Mouse (Mus musculus): Measurements from ENCODE around the gene Galnt2. TPM values are rescaled to one million over a fixed set of nuclear protein-coding genes. Genes with fewer than 3 reads are reported as not detected.

Gene Galnt2
- total RNA-seq, 4 experiments from 2014 or later = 47.0 to 66.5 (median 54.4) TPM

DNA sequence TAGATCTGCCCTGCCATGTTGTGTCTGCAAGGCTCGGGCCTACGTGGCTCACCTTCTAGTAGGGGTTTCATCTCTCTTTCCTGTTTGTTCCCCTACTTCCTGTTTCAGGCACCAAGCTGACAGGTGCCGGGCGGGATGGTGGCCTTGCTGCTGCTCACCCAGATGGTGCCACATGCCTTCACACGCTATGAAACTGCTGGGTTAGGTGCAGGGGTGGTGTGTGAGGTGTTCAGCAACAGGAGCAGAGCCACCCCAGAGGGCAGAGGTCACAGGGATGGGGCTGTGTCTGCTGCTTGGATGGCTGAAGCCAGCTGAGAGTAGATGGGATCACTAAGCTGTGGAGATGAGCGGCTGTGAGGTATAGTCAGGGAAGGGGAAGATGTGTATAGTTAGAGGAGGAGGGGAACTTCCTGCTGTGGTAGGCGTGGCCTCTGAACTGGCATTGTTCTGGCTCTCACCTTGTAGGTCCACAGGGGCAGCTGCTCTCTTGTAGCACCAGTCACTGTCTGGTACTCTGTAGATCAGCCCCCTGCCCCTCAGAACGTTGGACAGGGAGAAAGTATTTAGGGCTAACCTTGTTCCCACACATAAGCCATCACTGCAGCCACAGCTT is 42.5 kb downstream of the Galnt2 start:
- DNase-seq = no peak

DNA sequence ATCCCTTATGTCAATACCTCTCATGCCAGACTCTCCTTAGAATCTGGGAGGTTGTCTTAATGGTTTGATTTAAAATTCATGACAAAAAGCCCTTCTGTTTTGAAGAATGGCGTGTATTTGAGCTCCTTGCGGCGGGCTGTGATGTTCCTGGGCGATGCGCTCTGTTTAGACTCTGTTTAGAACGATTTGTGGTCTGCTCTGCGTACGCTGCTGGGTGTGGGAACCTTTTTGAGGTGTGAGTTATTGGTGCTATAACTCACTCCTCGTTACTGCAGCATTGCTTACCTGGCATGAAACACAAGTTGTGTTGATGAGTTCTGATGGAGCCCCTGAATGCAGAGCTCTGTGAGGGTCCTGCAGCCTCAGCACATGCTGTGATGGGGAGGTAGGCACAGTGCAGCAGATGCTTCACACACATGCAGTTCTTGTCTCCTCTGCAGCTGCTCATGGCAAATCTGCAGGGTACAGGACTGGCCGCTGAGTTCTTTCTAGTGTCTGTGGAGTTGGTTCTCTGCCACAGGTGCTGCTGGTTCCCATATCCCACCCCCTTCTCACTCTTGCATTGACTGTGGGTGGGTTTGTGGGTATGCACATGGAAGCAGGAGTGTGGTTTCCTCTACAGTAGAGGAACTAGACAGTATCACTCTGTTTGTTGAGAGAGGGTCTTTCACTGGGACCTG is 43.4 kb downstream of the Galnt2 start:
- DNase-seq = no peak

DNA sequence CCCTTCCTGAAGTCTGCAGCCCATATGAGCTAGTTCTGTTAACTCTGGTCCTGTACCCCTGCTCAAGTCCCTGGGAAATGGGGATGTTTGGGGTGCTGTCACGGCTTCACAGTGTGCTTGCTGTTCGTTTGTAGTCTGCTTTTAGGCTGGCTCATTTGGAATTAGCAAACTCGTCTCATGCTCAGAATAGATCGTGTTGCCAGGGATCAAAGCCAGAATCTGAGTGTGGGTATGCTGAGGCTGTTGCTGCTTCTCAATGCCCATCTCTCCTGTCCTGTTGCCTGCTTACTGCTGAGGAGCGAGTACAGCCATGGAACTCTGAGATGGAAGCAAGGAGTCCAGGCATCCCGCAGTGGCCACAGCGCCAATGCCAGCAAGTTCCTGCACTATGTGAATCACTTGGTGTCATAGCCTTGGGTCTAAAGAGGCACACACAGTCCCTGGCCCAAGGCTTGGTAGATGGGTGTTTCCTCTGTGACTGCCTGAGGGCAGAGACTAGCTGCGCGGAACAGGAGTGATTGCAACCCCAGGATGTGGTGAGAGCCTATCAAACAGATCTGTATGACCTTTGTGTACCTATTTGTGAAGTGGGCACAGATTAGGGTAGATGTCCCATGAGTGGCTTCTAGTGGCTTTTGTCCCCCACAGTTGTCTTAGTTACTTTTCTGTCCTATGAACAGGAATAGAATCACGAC is 44.3 kb downstream of the Galnt2 start:
- DNase-seq = no peak

DNA sequence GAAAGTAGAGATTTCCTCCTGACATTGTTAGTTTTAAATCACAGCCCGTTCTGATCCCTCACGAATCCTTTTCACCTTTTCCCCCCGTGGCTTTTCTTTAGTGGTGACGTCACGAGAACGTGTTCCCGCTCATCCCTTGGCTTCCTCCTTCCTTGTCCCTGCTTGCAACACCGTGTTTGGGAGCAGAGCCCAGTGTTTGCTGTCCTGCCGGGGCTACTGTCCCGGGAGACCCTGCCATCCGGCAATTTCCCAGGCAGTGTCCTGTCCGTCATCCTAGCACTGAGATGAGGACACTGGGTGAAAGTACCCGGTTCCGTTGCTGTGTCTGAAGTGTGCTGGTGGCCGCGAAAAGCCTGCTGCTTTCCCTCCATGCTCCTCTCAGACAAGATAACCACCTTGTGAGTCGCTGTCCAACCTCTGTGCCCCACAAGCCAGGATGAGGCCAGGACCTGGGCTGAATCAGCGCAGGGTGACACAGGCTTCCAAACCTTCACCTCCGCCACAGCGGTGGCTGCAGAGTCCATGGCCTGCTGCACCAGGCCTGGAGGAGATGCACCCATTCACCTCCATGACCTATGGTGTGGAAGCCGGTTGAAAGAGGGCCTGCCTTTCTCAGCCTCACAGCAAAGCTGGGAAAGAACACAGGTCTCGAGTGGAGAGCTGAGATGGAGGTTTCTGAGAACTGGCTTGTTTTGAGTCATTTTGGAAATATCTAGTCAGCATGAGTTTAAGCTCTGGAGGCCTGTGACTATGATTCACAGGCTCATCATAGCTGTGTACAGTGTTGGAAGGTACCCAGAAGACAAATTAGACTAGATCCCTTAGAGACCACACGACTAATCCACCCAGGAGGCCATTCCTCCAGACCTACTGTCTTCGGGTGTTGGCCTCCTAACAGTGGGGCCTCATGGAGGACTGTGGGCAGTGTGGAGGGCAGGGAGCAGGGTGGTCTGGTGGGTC is 47.0 kb downstream of the Galnt2 start:
- DNase-seq = no peak

DNA sequence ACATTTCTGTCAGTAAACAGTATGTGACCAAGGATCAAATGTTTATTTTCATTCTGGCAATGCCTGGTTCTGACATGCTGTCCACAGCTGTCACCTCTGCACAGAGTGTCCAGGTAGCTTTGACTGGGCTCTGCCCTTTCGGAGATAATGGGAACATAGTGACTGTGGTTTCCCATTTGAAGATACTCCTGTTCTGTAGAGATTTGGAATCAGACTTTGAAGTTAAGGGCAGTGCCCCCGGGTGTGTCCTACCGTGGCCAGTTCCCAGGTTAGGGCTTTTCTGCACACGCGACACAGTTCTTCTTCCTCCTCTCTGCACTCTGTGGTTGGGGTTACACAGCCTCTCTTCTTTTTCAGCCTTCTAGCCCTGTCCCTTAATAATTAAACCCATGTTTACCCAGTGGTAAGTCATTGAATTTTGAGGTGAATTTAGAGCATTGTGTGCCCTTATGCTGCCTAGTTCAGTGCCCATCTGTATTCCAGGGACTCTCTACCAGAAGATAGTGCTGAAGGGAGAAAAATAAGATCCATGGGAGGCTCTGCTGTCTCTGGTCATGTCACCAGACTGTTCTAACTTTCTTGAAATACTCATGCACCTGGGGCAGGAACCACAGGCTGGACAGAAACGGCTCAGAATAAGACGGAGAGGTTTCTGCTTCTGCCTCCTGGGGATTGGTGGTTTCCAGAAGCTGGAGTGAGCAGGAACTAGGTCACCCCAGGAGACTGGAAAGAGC is 47.9 kb downstream of the Galnt2 start:
- no peak for DNase-seq

DNA sequence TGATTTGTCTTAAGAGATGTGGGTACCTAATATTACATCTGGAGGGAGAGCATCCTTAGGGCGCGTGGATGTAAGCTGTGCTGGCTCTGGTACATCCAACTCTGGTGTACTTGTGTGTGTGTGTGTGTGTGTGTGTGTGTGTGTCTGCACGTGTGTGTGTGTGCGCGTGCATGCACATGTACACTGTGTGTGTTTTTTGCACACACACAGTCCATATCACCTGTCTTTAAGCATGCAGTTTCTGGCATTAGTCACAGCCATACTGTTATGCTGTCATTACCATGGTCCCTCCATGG is 48.4 kb downstream of the Galnt2 start:
- DNase-seq = no peak

DNA sequence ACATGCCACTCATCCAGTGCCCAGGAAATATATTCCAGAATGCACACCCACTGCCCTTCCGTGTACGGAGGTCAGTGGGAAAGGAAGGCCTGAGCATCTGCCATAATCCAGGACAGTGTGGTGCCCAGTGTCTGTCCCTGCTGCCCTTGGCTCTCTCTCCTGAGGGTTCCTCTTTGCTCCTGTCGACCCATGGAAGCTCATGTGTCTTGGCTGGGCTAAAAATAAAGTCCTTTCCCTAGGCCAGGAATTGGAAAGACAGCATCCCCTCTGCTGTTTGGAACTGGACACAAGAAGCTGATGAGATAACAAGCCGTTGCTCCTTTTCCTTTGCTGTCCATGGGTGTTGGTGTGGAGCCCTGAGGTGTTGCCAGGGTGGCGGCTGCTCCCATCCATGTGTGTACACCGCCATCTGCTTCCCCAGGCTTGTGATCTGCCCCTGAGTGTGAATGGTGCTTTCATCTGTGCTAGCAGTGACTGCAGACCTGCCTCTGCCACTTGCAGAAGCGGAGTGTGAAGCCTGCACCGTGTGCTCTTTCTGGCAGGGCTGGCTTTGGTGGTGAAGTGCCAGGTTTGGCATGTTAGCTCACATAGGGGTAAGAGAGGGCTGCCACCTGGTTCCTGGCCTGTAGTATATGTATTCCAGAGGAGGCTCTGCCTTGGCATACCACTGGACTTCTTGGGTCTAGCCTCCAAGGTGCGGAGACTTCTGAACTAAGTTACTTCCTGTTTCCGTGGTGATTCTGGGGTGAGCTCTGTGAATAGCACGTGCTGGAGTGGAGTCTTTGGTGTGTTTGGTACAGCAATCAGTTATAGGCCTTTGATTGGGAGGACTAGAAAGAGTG is 50.7 kb downstream of the Galnt2 start:
- no peak for DNase-seq

DNA sequence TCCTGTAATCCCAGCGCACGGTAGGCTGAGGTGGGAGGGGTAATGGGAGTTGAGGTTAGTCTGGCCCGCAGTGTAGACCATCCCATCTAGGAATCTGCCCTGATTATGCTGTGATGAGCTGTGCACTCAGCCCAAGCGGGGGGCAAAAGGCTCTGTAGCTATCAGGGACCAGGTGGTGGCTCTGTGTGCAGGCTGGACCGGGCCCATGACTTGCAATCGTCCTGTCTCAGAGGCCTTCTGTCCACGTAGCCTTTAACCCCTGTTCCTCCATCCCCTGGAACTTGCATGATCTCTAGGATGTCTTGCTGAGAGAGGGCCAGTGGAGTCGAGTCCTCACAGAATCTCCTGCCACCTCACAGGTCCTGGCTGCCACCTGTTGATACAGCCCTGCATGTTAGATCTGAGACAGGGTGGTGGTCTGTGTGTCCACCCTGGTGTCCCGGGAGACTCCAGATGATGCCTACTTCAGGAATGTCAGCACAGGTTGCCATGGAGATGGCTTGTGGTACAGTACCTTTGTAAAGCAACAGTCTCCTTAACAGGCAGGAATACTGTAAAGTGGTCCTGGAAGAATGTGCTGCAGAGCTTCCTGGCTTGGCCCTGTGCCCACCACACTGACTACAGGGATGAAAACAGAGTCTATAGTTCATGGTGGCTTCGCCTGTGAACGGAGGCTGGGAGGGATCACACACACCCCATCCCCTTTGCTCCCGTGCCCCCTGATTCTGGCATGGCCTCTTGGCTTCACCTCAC is 51.9 kb downstream of the Galnt2 start:
- DNase-seq = no peak

DNA sequence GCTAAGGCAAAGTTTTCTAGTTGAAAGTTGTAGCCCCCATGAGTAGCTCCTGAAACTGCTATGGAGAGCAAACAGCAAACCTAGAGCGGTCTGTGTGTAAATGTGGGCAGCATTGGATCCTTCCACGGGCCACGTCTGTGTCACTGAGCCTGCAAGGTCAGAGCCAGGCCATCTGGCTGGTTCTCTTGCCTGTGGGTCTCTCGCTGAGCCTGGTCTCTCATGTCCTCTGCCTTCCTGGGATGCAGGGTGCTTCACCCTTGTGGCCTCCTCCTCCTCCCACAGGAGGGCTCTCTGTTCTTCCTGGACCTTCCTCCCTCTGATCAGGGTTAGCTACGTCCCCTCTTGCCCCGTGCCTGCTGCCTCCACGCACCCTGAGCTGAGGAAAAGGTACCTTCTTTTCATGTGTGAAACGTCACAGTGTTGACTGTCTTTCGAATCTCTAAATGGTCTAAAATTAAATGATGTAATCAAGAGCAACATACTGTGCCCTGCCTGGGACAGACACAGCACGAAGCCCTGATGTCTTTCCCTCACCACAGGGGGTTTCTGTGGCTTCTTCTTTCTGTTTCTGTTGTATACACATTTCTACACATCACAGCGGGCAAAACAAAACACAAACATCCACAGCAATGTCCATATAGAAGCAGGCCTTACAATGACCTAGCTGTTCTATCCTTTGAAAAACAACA is 52.6 kb downstream of the Galnt2 start:
- no peak for DNase-seq

DNA sequence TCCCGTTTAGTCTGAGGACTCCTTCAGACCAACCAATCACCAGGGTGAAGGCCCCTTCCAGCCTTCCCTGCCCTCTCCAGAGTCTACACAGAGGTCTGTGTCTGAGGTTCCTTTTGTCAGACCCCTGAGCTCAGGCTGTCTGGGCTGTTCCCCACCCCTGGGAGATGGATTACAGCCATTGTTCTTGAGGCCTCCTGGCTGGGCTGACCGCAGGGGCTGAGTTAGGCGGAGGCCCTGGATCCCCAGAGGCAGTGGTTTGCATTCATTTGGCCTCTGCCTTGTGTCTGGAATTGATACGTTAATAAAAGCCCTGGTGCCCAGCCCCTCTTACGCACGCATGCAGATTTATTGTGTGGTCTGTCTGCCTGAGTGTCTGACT is 53.1 kb downstream of the Galnt2 start:
- no peak for DNase-seq

DNA sequence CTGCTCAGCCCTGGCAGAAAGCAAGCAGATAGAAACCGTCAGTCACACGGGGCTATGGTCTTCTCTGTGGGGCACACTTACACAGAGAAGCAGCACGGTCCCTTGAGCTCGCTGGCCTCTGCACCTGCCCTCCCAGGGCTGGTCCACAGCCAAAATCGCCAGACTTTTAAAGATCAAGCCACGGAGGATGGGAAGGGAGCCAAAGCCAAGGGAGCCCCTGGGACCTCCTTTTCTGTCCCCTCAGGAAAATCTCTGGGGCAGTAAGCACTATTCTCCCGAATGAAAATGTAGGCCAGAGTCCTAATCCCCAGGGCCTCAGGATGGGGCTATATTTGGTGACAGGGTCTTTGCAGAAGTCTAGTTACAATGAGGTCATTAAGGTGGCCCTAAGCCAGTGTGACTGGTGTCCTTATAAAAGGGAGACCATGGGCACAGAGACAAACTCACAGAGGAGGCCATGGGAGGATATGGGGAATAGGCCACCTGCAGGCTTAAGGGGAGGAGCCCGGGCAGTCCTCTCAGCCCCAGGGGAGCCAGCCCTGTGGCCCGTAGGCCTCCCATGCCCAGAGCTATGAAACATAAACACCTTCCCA is 53.9 kb downstream of the Galnt2 start:
- no peak for DNase-seq

DNA sequence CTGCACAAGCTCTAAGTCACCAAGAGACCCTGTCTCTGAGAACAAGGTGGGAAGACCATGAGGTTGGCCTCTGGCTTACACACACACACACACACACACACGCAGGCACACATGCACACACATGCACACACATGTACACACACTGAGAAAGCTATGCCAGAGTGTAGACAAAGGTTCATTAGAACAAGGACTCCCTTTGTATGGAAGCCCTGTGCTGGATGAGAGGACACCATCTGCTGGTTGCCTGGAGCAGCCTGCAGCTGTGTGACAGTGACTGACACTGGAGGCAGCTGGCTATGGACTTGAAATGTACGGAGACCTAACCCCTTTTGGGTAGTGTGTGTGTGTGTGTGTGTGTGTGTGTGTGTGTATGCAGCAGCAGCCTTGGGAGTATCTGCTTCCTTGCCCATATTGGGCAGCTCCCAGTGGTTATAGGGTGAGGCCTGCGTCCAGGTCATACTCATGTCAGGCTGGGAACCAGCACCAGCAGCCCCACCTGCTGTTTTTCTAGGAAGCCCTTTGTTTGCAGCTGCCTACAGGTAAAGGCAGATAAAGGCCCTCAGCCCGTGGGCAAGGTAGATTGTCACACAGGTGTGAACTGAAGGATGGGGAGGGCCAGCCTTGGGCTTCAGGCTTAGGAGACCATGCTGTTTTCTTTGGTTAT is 55.4 kb downstream of the Galnt2 start:
- no peak for DNase-seq

DNA sequence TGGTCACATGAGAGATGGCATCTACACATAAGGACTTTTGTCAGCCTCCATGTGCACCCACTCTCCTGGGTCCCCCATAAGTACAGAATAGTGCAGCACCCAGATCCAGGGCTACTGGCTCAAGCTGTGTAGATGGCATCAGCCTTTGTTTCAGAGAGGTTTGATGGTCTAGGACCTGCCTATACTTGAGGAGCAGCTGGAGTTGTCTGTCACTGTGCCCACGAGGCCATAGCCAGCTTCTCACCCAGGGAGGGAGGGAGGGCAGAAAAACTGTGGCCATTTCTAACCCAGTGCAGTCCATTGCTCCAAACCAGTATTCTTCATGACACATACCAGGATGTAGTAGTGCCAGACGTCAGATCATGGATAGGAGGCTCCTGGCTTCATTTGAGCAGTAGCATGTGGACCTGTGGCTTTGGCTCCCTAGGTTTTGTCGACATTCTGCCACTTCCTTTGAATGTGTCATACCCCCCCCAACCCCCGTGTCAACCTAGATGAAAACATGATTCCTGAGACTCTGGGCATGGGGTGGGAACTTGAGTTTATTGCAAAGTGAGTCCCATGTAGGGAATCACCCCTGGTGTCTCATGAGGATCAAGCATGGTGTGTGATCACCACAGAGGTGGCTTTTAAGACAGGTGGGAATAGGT is 57.1 kb downstream of the Galnt2 start:
- no peak for DNase-seq

DNA sequence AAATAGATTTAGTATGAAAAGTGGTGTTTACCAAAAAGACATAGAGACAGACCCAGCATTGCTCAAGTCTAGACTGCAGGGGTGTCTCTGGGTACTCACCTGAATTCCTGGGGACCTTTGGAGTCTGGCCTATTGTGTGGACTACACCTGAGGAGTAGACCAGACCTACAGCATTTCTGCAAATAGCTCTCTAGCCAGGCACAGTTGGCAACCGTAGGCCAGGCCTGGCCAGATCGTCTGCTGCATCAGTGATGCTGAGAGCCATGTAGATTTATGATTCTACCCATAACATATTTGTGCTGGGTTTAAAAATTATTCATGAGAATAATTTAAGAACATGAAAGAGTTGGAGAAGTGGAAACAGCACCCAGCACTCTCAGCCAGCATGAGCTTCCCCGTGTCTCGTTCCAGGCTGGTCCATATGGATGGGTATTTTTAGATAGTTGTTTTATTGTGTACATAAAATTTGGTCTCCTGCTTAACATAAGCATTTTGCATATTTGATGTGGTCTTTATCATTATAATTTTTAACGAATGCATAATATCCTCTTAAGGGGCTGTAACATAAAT is 58.4 kb downstream of the Galnt2 start:
- no peak for DNase-seq

DNA sequence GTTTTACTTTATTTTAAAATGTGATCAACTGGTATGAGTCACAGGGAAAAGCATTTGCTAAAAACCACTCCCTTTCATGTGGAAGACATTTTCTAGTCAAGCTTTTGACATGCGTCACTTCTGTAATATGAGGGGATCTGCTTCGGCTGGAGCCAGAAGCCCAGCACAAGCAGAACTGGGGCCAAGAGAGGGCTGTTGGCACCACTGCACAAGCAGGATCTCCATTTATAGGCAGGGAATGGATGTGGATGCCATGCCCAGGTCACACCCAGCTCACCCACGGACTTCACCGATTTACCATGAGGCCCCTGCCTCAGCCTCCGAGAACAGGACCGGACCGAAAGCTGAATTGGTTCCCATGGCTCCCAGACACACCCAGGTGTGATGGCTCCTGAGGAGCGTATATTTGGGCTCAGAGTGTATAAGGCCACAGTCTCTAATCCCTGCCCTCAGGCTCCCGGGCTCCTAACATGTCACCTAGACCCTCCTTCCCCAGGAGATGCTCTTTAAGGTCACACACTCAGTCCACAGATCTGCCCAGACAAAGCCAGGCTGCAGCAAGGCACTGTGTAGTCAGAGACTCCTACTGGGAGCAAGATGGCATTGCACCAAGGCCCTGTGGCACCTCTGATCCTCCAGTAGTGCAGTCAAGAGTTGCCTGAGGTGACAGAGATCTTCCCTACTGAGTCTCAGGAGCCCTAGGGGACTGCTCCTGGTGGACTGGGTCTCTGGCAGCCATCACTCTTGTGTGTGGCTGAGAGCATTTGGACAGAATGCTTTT is 59.9 kb downstream of the Galnt2 start:
- DNase-seq = no peak

DNA sequence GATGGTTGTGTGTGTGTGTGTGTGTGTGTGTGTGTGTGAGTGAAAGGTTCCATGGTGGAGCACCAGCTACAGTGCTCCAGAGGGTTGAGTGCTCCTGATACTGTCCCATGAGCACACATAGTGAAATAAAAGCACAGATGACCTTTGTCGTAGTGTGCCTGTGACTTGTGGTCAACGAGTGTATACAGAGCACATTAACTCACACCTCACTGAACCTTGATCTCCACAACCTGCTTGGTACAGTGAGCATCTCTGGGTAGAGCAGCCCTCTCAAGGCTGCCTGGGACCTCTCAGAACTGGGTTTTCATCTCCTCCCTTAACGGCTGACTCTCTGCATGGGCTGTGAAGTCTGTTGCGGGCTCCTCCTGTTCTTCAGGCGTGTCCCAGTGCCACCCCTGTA is 60.5 kb downstream of the Galnt2 start:
- no peak for DNase-seq

DNA sequence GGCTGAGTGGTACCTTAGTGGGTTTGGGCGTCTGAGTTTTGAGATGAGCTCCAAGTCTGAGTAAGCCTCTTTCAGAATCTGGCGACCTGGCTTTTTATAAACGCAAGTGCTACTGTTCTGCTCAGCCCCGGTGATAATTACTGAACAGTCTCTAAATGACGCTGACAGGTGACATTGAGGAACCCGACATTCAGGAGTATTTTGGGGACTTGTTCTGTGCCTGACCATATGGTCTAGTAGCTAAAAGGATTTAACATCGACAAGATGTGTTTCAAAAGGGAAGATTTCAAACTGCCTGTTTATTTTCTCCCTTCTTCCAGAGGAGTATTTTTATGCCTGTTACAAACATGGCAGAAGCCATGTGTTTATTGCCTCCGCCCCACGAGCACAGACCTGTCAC is 61.8 kb downstream of the Galnt2 start:
- DNase-seq = no peak
